Mouse (Mus musculus): ENCODE data around the gene Fam241a.
A peak's percentile ranks its signal among the peaks of the same experiment; 100 is the strongest.

Fam241a gene

DNA sequence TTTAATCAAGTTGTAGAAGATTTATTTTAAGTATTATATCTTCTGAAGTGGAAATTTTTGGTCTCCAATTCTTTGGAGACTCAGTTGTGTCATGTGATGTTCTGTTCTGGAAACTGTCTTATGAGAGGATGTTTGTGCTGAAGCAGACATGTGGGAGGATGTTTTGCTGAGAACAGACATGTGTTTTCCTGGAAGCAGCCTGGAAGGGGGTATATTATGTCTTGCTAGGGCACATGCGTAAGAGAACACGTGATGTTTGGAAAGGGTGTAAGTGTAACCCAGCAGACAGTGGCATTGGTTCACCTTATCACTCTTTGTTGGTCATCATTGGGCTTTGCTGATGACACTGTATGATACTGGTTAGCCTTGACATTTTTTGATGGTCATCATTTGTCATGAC is 20.6 kb downstream of the Fam241a start:
- no peak for DNase-seq (ENCODE audit: low spot score)

GRCm38 (mm10) chr3:127875059-127875458 is 21.1 kb downstream of the Fam241a start:
- no peak for DNase-seq (ENCODE audit: low spot score)

DNA sequence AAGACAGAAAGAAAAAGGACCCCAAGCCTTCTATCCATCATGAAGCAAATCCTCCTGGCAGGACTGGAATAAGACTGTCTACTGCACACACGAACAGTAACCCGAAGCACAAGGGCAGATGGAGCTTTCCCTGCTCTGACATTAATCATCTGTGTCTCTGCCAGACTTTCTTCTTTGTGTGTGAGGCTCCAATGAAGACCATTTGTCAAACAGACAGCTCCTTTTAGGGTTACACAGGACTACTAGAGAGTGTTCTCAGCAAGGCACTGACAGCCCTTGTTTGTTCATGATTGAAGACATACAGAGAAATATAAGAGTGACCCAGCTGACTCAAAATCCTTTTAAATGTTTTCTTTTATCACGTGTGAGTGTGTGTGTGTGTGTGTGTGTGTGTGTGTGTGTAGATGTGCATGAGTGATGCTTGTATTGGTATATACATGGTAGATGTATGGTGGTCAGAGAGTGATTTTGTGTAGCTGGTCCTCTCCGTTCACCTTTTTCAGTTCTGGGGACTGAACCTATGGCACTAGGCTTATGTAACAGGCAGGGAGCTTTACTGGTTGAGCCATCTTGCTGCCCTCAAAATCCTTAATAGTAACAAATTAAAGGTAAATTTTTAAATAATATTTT is 21.8 kb downstream of the Fam241a start:
- no peak for DNase-seq (ENCODE audit: low spot score)

DNA sequence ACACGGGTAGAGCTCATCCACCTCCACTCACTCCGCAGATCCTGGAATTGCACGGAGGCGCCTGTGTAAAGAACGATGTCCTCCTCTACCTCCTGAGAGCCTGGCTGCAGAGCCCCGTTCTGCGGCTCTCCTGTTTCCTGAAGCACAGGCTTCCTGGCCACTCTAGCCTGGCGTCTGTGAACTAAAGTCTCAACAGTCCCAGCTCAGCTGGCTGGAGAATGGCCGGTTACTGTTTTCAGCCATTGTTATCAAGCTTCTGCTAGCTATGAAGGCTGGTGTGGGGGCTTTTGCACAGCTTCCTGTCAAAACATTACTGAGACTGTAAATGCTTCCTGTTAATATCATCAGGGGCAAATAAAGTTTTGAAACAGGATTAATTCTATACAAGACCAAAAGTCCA is 24.5 kb downstream of the Fam241a start:
- no peak for DNase-seq (ENCODE audit: low spot score)

- DNase-seq (ENCODE audit: low spot score): no peak
Measured at GRCm38 (mm10) chr3:127868880-127869279, 27.2 kb downstream of the Fam241a start.

- DNase-seq (ENCODE audit: low spot score): no peak
Measured at GRCm38 (mm10) chr3:127868046-127868758, 27.9 kb downstream of the Fam241a start.

GRCm38 (mm10) chr3:127864242-127864641 is 31.9 kb downstream of the Fam241a start:
- DNase-seq (ENCODE audit: low spot score): no peak

GRCm38 (mm10) chr3:127863571-127863970 is 32.6 kb downstream of the Fam241a start:
- DNase-seq (ENCODE audit: low spot score): no peak

DNA sequence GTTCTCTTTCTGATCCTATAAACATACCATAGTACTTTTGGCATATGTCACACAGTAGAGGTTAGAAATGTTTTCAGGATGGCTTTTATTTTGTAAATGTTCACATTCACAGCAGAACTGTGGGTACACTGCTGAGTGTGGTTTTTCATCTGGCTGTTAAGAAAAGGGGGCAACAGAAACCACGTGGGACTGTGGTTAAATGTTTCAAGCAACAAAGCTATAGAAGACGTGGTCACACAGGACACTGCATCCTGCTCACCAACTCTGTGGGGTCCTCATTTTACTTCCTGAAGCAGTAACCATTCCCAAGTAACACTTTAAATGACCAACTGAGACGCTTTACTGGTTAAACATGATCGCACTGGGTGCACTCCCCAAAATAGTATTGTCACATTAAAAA is 33.6 kb downstream of the Fam241a start:
- no peak for DNase-seq (ENCODE audit: low spot score)

DNA sequence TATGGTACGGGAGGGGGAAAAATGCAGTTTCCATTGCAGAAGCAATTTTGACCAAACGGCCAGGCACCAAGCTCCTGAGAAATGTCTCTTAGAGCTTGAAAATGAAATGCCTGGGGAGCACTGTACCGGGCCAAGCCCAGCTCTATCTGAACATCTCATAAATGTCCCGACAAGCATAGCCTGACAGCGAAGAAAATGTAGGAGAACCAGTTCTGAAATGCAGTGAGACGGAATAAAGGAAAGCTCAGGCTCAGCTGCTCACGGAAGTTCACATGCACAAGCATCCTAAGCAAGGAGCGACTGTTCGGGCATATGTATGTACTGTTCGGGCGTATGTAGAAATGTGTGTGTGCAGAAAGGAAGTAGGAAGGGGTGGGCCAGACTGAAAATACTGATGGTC is 34.8 kb downstream of the Fam241a start:
- no peak for DNase-seq (ENCODE audit: low spot score)

DNA sequence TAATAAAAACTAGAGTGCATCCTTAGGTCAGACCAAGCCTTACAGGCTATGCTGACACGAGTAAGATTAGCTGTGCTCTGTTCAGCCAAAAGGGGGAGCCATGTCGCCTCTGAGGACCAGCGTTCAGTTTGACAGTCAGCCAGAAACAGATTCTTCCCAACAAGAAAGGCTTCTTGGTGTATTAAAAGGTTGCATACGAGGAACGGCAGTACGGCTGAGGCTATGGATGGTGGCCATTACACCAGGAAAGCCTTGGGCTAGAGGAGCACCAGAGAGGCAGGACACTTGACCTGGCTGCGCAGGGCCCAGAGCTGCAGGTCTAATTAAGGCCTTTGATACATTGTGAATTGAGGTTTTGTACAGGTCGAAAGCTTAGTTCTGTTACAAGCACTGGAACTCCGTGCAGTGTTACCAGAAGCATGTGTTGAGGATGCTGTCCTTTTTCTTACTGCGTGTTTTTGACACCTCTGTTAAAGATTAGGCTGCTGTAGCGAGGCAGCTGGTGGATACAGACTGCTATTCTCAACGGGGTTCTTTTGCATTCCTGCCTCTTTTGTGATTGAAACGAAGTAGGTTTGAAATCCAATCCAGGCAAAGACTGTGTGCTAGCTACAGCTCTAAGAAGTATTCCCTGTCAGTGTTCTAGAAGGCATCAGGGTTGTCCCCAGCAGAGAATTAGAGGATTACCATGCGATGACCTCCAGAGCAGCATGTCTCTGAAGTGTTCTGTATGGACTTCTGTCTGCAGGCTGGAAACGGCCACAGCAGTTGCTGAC is 42.5 kb downstream of the Fam241a start:
- peak; percentile 22 for DNase-seq (ENCODE audit: low spot score)

DNA sequence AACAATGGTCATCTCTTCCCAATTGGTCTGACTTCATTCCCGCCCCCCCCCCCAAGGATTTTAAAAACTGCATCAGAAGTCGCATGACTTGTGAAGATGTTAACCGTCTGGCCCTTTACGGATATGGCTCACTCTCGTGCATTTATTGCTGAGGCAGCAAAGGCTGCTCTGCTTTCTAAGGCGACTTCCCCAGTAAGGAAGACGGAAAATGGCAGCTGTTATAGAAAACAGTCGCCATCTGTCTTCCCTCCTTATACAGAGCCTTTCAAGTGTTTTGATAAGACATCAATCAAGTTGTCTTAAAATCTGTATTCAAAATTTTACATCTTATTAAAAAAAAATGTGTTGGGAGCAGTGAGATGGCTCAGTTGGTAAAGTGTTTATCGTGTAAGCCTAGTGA is 43.4 kb downstream of the Fam241a start:
- no peak for DNase-seq (ENCODE audit: low spot score)

- no peak for DNase-seq (ENCODE audit: low spot score)
Measured at GRCm38 (mm10) chr3:127850776-127851646, 45.1 kb downstream of the Fam241a start.

GRCm38 (mm10) chr3:127849922-127850321 is 46.2 kb downstream of the Fam241a start:
- no peak for DNase-seq (ENCODE audit: low spot score)

GRCm38 (mm10) chr3:127848088-127848808 is 47.9 kb downstream of the Fam241a start:
- DNase-seq (ENCODE audit: low spot score): no peak

DNA sequence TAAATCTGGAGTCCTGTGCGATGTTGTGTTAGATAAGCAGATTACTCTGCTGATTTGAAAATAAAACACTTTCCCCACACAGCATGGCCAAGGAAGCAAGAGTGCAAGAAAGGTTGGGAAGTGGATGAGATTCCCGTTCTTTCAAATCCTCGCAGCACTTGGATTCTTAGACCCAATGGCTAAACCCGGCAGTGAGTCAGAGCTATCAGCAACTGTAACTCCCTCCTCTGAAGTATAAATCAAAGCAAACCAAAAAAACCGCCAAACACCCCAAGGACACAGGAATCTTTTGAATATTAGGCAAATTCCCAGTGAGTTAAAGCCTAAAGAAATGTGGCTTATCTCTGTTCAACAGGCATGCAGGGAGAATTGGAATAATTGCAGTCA is 52.2 kb downstream of the Fam241a start:
- no peak for DNase-seq (ENCODE audit: low spot score)

GRCm38 (mm10) chr3:127843324-127843940 is 52.7 kb downstream of the Fam241a start:
- DNase-seq (ENCODE audit: low spot score): no peak

DNA sequence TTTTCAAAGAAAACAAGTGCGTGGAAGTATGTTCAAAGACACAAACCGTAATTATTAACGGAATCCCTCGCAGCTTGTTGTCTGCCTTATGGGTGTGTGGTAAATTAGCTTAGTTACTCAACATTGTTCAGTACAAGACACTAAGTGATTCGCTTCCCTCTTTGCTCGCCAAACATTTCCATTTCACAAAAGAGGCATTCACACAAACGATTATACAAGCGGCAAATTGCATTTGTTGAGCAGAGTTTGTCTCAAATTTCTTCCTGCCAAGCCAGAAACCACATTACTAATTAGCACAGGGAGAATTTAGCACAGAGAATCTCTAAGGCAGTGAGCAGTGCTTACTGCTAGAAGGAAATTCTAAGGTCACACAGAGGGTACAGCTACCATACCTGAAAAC is 54.2 kb downstream of the Fam241a start:
- DNase-seq (ENCODE audit: low spot score): no peak

GRCm38 (mm10) chr3:127837972-127838644 is 58.0 kb downstream of the Fam241a start:
- no peak for DNase-seq (ENCODE audit: low spot score)

- peak; percentile 93 for DNase-seq (ENCODE audit: low spot score)
Measured at GRCm38 (mm10) chr3:127837154-127837865, 58.8 kb downstream of the Fam241a start, which contains the start of gene Ap1ar. Ap1ar (minus strand) TSS chr3:127837523.
